Mouse (Mus musculus) olfactory bulb, adult 2 months (tissue): ENCODE data around the gene Zfp266.

Experiments
- CTCF ChIP-seq: fragments of 200-500 bp; IDR thresholded peaks from 2 replicates; pipeline ENCODE4 v1.5.1; 2012; ENCODE audit warnings: low read depth, mild to moderate bottlenecking, low read length, moderate library complexity; ENCODE audit not compliant: insufficient read depth
- POLR2A ChIP-seq: fragments of 200-500 bp; IDR thresholded peaks from 2 replicates; pipeline ENCODE4 v1.6.1; 2012; ENCODE audit warnings: mild to moderate bottlenecking, low read depth, low read length, moderate library complexity; ENCODE audit not compliant: insufficient read depth

GRCm38 (mm10) chr9:20518708-20519107 lies 2.5 kb downstream of the Zfp266 start:
- TF ChIP-seq CTCF (no peak), POLR2A (no peak)
